Mouse (Mus musculus) myocyte (in vitro differentiated cells): ENCODE data around the gene Inhbe. TPM values are rescaled to one million over a fixed set of nuclear protein-coding genes. Genes with fewer than 3 reads are reported as not detected.
"Not testable (repeated sequence)": the region's sequence is repeated elsewhere in the genome, so short reads cannot be mapped to it uniquely, and the experiment has no call there.

Experiments used
- H3K27me3 ChIP-seq: one replicate; pipeline ENCODE4 v1.6.1; 2011; ENCODE audit not compliant: control insufficient read depth, insufficient read depth, insufficient read length
- H3K36me3 ChIP-seq: one replicate; pipeline ENCODE4 v1.6.1; 2011; ENCODE audit not compliant: control insufficient read depth, insufficient read depth
- H3K4me2 ChIP-seq: one replicate; pipeline ENCODE4 v1.6.1; 2011; ENCODE audit warnings: low read depth, control low read depth
- H3K4me3 ChIP-seq: one replicate; pipeline ENCODE4 v1.5.1; 2011; ENCODE audit warnings: mild to moderate bottlenecking, control low read depth, moderate library complexity
- H3K79me2 ChIP-seq: one replicate; pipeline ENCODE4 v1.6.1; 2011; ENCODE audit not compliant: control insufficient read depth, insufficient read depth
- H3ac ChIP-seq: one replicate; pipeline ENCODE4 v1.6.1; 2011; ENCODE audit not compliant: control insufficient read depth, insufficient read length
- CEBPB ChIP-seq: IDR thresholded peaks from 2 replicates; pipeline ENCODE4 v1.6.1; 2011; ENCODE audit warnings: mild to moderate bottlenecking, moderate library complexity; ENCODE audit not compliant: poor library complexity, insufficient read depth, severe bottlenecking
- E2F4 ChIP-seq: IDR thresholded peaks from one replicate; pipeline ENCODE4 v1.6.1; 2011; ENCODE audit warnings: mild to moderate bottlenecking, control low read depth, moderate library complexity; ENCODE audit not compliant: insufficient read depth
- MAX ChIP-seq: IDR thresholded peaks from one replicate; pipeline ENCODE4 v1.6.1; 2011; ENCODE audit warnings: low read depth, mild to moderate bottlenecking, control low read depth
- MYOD1 ChIP-seq, 3 experiments: IDR thresholded peaks; one replicate each; pipeline ENCODE4 v1.6.1; 2011; ENCODE audit warnings: control low read depth in 2 of 3, low read depth in 2 of 3, mild to moderate bottlenecking in 2 of 3, moderate library complexity in 1 of 3; ENCODE audit not compliant: insufficient read length in 2 of 3, control insufficient read depth in 1 of 3
- MYOG ChIP-seq, 3 experiments: IDR thresholded peaks; one replicate each; pipeline ENCODE4 v1.6.1; 2011; ENCODE audit warnings: control low read depth in 2 of 3, low read depth in 2 of 3, mild to moderate bottlenecking in 2 of 3; ENCODE audit not compliant: insufficient read length in 2 of 3, control insufficient read depth in 1 of 3, insufficient read depth in 1 of 3
- POLR2A ChIP-seq: IDR thresholded peaks from one replicate; pipeline ENCODE4 v1.6.1; 2011; ENCODE audit warnings: low read depth, mild to moderate bottlenecking, control low read depth, moderate library complexity; ENCODE audit not compliant: insufficient read length
- POLR2AphosphoS2 ChIP-seq: IDR thresholded peaks from one replicate; pipeline ENCODE4 v1.6.1; 2011; ENCODE audit warnings: low read depth, control low read depth; ENCODE audit not compliant: insufficient read length
- REST ChIP-seq: IDR thresholded peaks from one replicate; pipeline ENCODE4 v1.6.1; 2011; ENCODE audit warnings: mild to moderate bottlenecking, control low read depth, moderate library complexity; ENCODE audit not compliant: insufficient read depth, insufficient read length
- SRF ChIP-seq: IDR thresholded peaks from one replicate; pipeline ENCODE4 v1.6.1; 2011; ENCODE audit warnings: low read depth; ENCODE audit not compliant: control insufficient read depth, insufficient read length
- TCF12 ChIP-seq: IDR thresholded peaks from one replicate; pipeline ENCODE4 v1.6.1; 2011; ENCODE audit warnings: mild to moderate bottlenecking, control low read depth; ENCODE audit not compliant: poor library complexity, insufficient read depth, severe bottlenecking
- TCF3 ChIP-seq: IDR thresholded peaks from one replicate; pipeline ENCODE4 v1.6.1; 2011; ENCODE audit warnings: low read depth, control low read depth; ENCODE audit not compliant: insufficient read length
- USF1 ChIP-seq: IDR thresholded peaks from one replicate; pipeline ENCODE4 v1.6.1; 2011; ENCODE audit warnings: low read depth, mild to moderate bottlenecking, control low read depth, moderate library complexity
- polyA plus RNA-seq: library from polyadenylated mRNA; unstranded; fragments of >200 nt; fragmentation: generic; extraction: Trizol; gene quantifications from one replicate; pipeline ENCODE4 v1.2.1, GENCODE M21; 2012; ENCODE audit warnings: missing spikeins

Inhbe gene
- polyA plus RNA-seq, 1 experiment = 0.10 TPM

DNA sequence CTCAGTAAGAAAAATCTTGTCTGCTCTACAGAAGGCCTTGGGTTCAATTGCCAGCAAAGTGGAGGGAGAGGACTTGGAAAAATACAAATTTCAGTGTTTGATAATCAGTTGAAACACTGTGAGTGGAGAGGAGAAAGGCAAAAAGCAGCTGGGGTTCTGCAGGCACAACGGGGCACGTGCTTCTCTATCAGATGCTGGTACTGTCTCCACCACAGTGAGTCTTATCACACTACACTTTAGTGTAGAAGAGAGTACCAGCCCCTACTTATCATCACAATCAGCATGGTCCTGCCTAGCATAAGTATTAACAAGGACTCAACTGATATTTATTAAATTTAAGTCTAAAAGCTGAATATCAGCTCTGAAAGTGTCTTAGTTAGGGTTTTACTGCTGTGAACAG is 36.9 kb downstream of the Inhbe start:
- H3K36me3 ChIP-seq = no peaks in the 10 kb centered on the region
- no peak overlapping the region for H3K4me2 ChIP-seq
- peaks cover 11% of the 10 kb centered on the region for H3K27me3 ChIP-seq
- H3K79me2 ChIP-seq = no peaks in the 10 kb centered on the region
- H3K4me3 ChIP-seq = no peak overlapping the region
- H3ac ChIP-seq = no peak overlapping the region
- no peak for TF ChIP-seq SRF
- TF ChIP-seq MYOD1 (IDR thresholded peaks at IDR 0.05; ENCODE audit: control insufficient read depth in 1 of 3, insufficient read length in 2 of 3, low read depth in 2 of 3) = no peak
- no peak for TF ChIP-seq POLR2AphosphoS2

DNA sequence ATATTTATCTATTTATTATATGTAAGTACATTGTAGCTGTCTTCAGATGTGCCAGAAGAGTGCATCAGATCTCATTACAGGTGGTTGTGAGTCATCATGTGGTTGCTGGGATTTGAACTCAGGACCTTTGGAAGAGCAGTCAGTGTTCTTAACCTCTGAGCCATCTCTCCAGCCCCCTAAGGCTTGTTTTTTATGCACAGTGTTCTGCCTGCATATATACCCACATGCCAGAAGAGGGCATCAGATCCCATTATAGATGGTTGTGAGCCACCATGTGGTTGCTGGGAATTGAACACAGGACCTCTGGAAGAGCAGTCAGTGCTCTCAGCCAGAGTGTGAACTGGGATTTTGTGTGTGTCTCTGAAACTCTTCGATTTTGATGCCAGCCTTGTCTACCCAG is 39.3 kb downstream of the Inhbe start:
- not testable (repeated sequence) for H3K4me2 ChIP-seq, H3ac ChIP-seq, H3K36me3 ChIP-seq, H3K4me3 ChIP-seq, H3K27me3 ChIP-seq
- H3K79me2 ChIP-seq = peaks cover 14% of the 10 kb centered on the region

DNA sequence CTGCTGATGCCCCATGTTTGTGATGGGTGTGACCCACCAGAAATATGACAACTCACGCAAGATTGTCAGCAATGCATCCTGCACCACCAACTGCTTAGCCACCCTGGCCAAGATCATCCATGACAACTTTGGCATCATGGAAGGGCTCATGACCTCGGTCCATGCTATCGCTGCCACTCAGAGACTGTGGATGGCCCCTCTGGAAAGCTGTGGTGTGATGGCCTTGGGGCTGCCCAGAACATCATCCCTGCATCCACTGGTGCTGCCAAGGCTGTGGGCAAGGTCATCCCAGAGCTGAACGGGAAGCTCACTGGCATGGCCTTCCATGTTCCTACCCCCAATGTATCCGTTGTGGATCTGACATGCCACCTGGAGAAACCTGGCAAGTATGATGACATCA is 40.7 kb downstream of the Inhbe start:
- not testable (repeated sequence) for H3ac ChIP-seq, H3K27me3 ChIP-seq, H3K4me2 ChIP-seq, H3K4me3 ChIP-seq
- Histone ChIP-seq H3K36me3 (peaks cover 13% of the 10 kb centered on the region), H3K79me2 (peaks cover 23% of the 10 kb centered on the region)

DNA sequence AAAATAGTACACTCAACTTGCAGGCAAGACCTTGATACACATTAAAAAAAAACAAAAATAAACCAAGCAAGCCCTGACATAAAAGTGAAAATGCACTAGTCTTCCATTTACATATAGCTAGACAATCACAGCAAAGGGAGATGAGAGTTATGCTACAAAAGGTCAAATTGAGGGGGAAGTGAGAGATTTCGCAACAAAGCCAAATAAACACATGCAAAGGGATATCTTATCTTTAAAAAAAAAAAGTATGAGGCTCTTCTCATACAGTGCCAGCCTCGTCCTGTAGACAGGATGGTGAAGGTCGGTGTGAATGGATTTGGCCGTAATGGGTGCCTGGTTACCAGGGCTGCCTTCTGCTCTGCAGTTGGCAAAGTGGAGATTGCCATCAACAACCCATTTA is 41.4 kb downstream of the Inhbe start:
- no peaks in the 10 kb centered on the region for H3K27me3 ChIP-seq
- H3K4me3 ChIP-seq = peak overlapping the region; percentile 68
- H3K79me2 ChIP-seq = peaks cover 23% of the 10 kb centered on the region
- H3ac ChIP-seq = no peak overlapping the region
- TF ChIP-seq E2F4 (no peak), TCF3 (no peak), CEBPB (0 out of 2 replicates have a peak, but pooled peaks have one; percentile 11)
- H3K36me3 ChIP-seq = peaks cover 20% of the 10 kb centered on the region
- peak overlapping the region; percentile 78 for H3K4me2 ChIP-seq

DNA sequence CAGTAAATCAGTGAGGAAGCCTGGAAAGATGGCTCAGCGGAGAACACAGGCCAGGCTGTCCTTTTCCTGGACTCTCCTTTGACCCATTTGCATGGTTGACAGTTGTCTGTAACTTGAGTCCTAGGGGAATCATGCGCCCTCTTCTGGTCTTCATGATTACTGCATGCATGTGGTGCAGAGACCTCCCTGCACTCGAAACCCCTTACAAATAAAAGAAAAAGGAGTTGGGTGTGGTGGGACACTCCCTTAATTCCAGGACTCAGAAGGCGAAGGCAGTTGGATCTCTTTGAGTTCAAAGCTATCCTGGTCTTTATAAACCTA is 41.9 kb downstream of the Inhbe start:
- H3ac ChIP-seq = peak overlapping the region; percentile 91
- peak overlapping the region; percentile 68 for H3K4me3 ChIP-seq
- H3K79me2 ChIP-seq = peaks cover 28% of the 10 kb centered on the region
- H3K27me3 ChIP-seq = no peaks in the 10 kb centered on the region
- TF ChIP-seq SRF (no peak), E2F4 (no peak), MYOG (IDR thresholded peaks at IDR 0.05; ENCODE audit: control insufficient read depth in 1 of 3, insufficient read depth in 1 of 3, insufficient read length in 2 of 3, low read depth in 2 of 3) (peak in 1 of 3 experiments; percentile 13), POLR2AphosphoS2 (peak; percentile 71), MAX (peak; percentile 53), POLR2A (peak; percentile 48), CEBPB (no peak)
- H3K4me2 ChIP-seq = peak overlapping the region; percentile 78
- peaks cover 25% of the 10 kb centered on the region for H3K36me3 ChIP-seq

DNA sequence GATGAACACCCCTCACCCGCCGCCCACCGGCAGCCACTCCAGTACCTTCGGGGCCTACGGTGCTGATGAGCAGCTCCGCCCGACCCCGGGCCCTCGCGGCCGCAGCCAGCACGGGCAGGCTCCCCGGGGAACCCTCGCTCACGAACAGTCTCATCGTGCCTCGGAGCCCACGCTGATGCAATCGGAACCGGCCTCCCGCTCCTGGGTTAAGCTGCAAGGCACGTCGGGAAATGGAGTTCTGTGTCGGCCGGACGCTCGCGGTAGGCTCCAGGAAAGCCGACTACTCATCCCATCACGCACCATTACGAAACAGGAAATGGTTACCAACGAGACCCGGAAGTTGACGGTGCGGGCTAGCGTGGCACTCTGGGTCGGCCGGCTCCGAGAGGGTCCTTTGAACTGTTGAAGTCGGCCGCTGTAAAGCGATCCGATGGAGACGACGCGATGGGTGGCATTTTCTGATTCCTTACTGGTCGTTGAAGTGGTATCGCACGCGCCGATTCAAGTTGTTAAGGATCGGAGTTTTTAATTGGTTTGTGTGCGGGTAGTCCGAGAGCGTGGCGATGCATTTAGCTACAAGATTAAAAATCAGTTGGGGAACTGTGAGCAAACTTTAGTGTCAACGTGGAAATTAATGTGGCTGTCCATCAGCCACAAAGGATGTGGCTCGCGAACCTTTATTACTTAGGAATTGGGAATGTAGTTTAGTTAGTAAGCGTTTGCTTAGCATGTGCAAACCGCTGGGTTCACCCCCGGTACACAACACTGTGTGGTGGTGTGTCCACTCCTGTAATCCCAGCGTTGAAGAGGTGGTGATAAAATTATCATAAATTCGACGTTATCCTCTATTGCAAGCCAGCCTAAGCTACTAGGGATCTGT is 42.5 kb downstream of the Inhbe start, which contains the start of gene Mars:
TSS of gene Mars (minus strand) at position 311 of the 880 bp plus-strand sequence.
- Histone ChIP-seq H3K27me3 (no peaks in the 10 kb centered on the region), H3K4me3 (peak within 1 kb of the TSS; percentile 68), H3K36me3 (peaks cover 31% of the 10 kb centered on the region), H3K4me2 (peak within 1 kb of the TSS; percentile 82), H3ac (peak within 1 kb of the TSS; percentile 91), H3K79me2 (peaks cover 29% of the 10 kb centered on the region)
- TF ChIP-seq TCF12 (no peak), MYOD1 (IDR thresholded peaks at IDR 0.05; ENCODE audit: control insufficient read depth in 1 of 3, insufficient read length in 2 of 3, low read depth in 2 of 3) (peak in 1 of 3 experiments; percentile 16), CEBPB (peak; percentile 88), TCF3 (no peak), USF1 (no peak), MYOG (IDR thresholded peaks at IDR 0.05; ENCODE audit: control insufficient read depth in 1 of 3, insufficient read depth in 1 of 3, insufficient read length in 2 of 3, low read depth in 2 of 3) (peak in 1 of 3 experiments; percentile 44), POLR2AphosphoS2 (peak; percentile 87), SRF (peak; percentile 9), E2F4 (no peak), REST (no peak), POLR2A (peak; percentile 90), MAX (peak; percentile 87)
